ENCODE assay signal across 8 mouse cellular contexts in the genomic region with DNA sequence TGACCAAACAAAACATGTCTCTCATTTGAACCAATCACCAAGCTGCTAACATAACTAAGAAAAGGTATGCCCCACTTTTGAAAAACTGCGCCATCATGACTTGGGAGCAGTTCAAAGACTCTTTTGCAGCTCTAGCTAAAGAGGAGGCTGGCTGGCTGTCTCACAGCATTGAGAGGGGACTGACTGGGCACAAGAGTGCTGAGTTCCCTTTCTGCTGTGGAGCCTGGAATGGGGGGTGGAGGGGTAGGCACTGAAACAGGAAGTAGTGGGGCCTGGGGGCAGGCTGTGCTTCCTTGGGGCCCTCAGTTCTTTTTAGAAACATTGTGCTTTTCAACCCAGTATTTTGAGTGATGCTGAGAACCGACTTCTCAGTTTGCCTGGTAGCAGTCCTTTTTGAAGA. TPM values are rescaled to one million over a fixed set of nuclear protein-coding genes. Genes with fewer than 3 reads are reported as not detected.
DNase-seq lines count a peak whose midpoint lies in the region; ATAC-seq lines count a peak whose summit lies in the region.

No protein-coding gene starts in this region.

- no peak for ATAC-seq in erythroblast, adult 5-6 weeks (replicated peaks; ENCODE audit: low FRiP score, poor library complexity, severe bottlenecking)

- peak; percentile 15 for DNase-seq in kidney, postnatal 10 days
- DNase-seq in kidney, adult 11 months: no peak
- DNase-seq in MEL-GATA-1-ER (ENCODE audit: extremely low read depth, low read depth): peak; percentile 73
- DNase-seq in liver: peak; percentile 57
- peak; percentile 68 to 78 for DNase-seq in spleen, postnatal 4 days (ENCODE audit: low spot score in 2 of 2)
- no peak for DNase-seq in kidney, postnatal 25 days
- no peak for DNase-seq in cerebellum, postnatal 36 days

RNA-seq across cellular contexts. Expression of a gene that starts 7.7 kb away (rescaled TPM):
- total RNA-seq in erythroblast, adult 5-6 weeks (2015; ENCODE audit: low replicate concordance): 92.8 and 102 TPM in 2 replicates
- 62.2 and 70.7 TPM in 2 replicates for total RNA-seq in erythroblast, adult 5-6 weeks (2017; ENCODE audit: low replicate concordance)

RNA-seq across cellular contexts. Expression of a gene that starts 37.7 kb away (rescaled TPM):
- 3.5 TPM in 1 of 2 replicates, not detected in the other for total RNA-seq in erythroblast, adult 5-6 weeks (2015; ENCODE audit: low replicate concordance)
- 0.28 and 1.4 TPM in 2 replicates for total RNA-seq in erythroblast, adult 5-6 weeks (2017; ENCODE audit: low replicate concordance)

Comparison
In these comparisons a context has a peak if more than half of its experiments do, and no peak if none do; other contexts are left out.
1. DNase-seq: peak in kidney, postnatal 10 days (single experiment), MEL-GATA-1-ER (single experiment), liver (single experiment) and spleen, postnatal 4 days (2 of 2); none in kidney, adult 11 months (single experiment), kidney, postnatal 25 days (0 of 2) and cerebellum, postnatal 36 days (0 of 2).